Mouse (Mus musculus) heart, adult 2 months (tissue): Measurements from ENCODE around the gene Ctu1.
"Not testable (repeated sequence)": the region's sequence is repeated elsewhere in the genome, so short reads cannot be mapped to it uniquely, and the experiment has no call there.

Source experiments
- EP300 ChIP-seq: fragments of 200-500 bp; IDR thresholded peaks from 2 replicates; pipeline ENCODE4 v1.6.1; 2011; ENCODE audit warnings: low read depth, low read length, control low read depth; ENCODE audit not compliant: insufficient read depth
- POLR2A ChIP-seq: fragments of 200-500 bp; IDR thresholded peaks from 2 replicates; pipeline ENCODE4 v1.6.1; 2011; ENCODE audit warnings: mild to moderate bottlenecking, low read depth, low read length, control low read depth; ENCODE audit not compliant: insufficient read depth

GRCm38 (mm10) chr7:43667221-43667620 lies 4.6 kb upstream of the Ctu1 start:
- not testable (repeated sequence) for TF ChIP-seq POLR2A, EP300
